Mouse (Mus musculus): ENCODE measurements around the gene Snx14. TPM values are rescaled to one million over a fixed set of nuclear protein-coding genes. Genes with fewer than 3 reads are reported as not detected.
"Not testable (repeated sequence)": the region's sequence is repeated elsewhere in the genome, so short reads cannot be mapped to it uniquely, and the experiment has no call there.

Gene Snx14
- 19.8 and 21.5 TPM in 2 replicates for polyA plus RNA-seq (2014; fragmentation: Nextera tagmentation; extraction: Ambion mirVana)

DNA sequence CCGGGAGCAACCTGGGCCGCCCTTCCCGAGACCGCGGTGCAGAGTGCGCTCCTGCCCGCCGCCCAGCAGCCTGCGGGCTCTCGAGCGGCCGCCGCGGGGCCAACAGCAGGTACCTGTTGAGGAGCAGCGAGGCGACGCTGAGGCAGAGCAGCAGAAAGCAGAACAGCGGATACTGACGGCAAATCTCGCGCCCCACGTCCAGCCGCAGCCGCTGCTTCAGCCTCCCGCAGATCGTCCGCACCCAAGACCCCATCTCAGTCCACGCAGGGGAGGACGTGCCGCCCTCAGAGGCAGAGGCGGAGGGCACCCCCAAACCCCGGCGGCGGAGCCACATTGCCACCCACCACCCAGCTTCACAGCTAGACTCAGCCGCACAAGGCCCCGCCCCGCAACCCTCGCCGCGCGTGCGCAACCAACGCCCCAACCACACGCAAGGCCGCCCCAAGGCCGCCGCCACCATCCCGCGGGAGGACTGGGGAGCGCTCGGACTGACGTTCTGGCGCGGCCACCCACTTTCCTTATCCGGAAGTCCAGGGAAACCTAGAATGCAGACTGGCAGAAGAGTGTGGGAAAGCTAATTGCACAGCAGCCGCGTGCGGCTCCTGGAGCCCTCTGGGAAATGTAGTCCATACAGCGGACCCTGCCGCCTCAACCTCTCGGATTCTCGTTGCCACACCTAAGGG is at the start of gene Snx14:
Gene Snx14 (minus strand): TSS at position 404 of the 683 bp plus-strand sequence.
- H3K4me2 ChIP-seq (ENCODE audit: low read depth, severe bottlenecking): peak within 1 kb of the TSS; percentile 89
- no peaks in the 10 kb centered on the region for H3K36me3 ChIP-seq (ENCODE audit: control insufficient read depth, insufficient read depth, low read length)
- H3K27ac ChIP-seq (replicated peaks; ENCODE audit: low read depth, low read length): peak within 1 kb of the TSS; percentile 53
- ATAC-seq (ENCODE audit: insufficient number of reproducible peaks, low FRiP score, low TSS enrichment, low read depth): peak; percentile 96
- peak; percentile 96 for DNase-seq (ENCODE audit: low spot score)
- under 1% methylated on average over 57 of the region's 62 CpGs for WGBS
- peak within 1 kb of the TSS; percentile 64 for H3K4me3 ChIP-seq (ENCODE audit: low read depth, low read length)
- H3K9ac ChIP-seq (ENCODE audit: low read length): peak within 1 kb of the TSS; percentile 74
- no peaks in the 10 kb centered on the region for H3K4me1 ChIP-seq (ENCODE audit: control insufficient read depth, insufficient read depth, low read length)
- no peaks in the 10 kb centered on the region for H3K9me3 ChIP-seq (ENCODE audit: control insufficient read depth, low read length)
- H3K27me3 ChIP-seq (ENCODE audit: control insufficient read depth, insufficient read depth, low read length): no peaks in the 10 kb centered on the region

DNA sequence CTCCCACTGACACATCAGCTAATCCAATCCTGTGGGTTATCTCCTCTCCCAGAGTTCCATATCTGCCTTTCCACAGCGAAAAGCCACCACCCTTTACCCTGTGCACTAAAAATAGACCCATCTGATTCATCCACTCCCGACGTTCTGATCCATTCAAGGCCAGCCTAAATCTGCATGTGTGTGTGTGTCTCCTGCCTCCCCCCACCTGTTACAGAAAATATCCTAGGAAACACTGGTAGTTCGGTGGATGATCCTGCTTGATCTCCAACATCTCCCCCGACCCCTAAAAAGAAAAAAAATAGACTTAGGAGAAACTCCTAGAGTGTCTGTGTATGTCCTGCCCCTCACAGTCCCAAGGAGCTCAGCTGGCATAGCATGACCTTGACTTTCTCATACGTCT is 45.8 kb upstream of the Snx14 start:
- Histone ChIP-seq H3K9me3 (ENCODE audit: control insufficient read depth, low read length) (no peaks in the 10 kb centered on the region), H3K27ac (replicated peaks; ENCODE audit: low read depth, low read length) (no peak overlapping the region), H3K4me1 (ENCODE audit: control insufficient read depth, insufficient read depth, low read length) (peaks cover 5% of the 10 kb centered on the region), H3K27me3 (ENCODE audit: control insufficient read depth, insufficient read depth, low read length) (no peaks in the 10 kb centered on the region), H3K4me2 (ENCODE audit: low read depth, severe bottlenecking) (no peak overlapping the region), H3K9ac (ENCODE audit: low read length) (no peak overlapping the region), H3K36me3 (ENCODE audit: control insufficient read depth, insufficient read depth, low read length) (no peaks in the 10 kb centered on the region), H3K4me3 (ENCODE audit: low read depth, low read length) (no peak overlapping the region)
- no peak for DNase-seq (ENCODE audit: low spot score)
- 67% methylated on average over 6 of the region's 6 CpGs for WGBS
- ATAC-seq (ENCODE audit: insufficient number of reproducible peaks, low FRiP score, low TSS enrichment, low read depth): no peak

DNA sequence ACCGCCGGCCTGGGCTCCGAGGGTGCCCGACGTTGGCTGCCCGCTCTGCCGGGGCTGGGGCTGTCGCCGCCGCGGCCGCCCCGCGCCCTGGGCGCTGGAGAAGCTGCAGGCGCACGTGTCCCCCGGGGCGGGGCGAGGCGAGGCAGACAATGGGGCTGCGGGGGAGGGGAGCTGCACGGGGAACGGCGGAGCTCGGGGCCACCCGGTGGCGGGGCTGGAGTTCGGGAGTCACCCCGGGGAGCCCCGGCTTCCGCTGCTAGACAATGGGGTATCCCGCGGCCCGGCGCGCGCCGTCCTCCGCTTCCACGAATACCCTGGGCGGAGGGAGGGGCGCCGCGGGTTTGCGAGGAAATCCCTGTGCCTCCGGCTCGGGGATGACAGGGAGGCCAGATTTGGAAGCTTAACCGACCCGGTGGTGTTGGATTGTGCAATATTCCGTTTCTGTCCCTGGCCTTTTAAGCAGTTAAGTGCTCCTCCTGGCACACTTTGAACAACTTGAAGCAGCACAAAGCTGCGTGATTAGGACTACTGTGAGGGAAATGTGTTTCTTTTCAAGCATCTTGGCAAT is 44.2 kb upstream of the Snx14 start:
- DNase-seq (ENCODE audit: low spot score) (no peak), ATAC-seq (ENCODE audit: insufficient number of reproducible peaks, low FRiP score, low TSS enrichment, low read depth) (no peak)
- Histone ChIP-seq H3K4me3 (ENCODE audit: low read depth, low read length) (peak overlapping the region; percentile 68), H3K36me3 (ENCODE audit: control insufficient read depth, insufficient read depth, low read length) (no peaks in the 10 kb centered on the region), H3K27me3 (ENCODE audit: control insufficient read depth, insufficient read depth, low read length) (no peaks in the 10 kb centered on the region), H3K9me3 (ENCODE audit: control insufficient read depth, low read length) (no peaks in the 10 kb centered on the region), H3K4me2 (ENCODE audit: low read depth, severe bottlenecking) (peak overlapping the region; percentile 41), H3K4me1 (ENCODE audit: control insufficient read depth, insufficient read depth, low read length) (peaks cover 5% of the 10 kb centered on the region), H3K9ac (ENCODE audit: low read length) (peak overlapping the region; percentile 96), H3K27ac (replicated peaks; ENCODE audit: low read depth, low read length) (peak overlapping the region; percentile 97)
- under 1% methylated on average over 42 of the region's 52 CpGs for WGBS

DNA sequence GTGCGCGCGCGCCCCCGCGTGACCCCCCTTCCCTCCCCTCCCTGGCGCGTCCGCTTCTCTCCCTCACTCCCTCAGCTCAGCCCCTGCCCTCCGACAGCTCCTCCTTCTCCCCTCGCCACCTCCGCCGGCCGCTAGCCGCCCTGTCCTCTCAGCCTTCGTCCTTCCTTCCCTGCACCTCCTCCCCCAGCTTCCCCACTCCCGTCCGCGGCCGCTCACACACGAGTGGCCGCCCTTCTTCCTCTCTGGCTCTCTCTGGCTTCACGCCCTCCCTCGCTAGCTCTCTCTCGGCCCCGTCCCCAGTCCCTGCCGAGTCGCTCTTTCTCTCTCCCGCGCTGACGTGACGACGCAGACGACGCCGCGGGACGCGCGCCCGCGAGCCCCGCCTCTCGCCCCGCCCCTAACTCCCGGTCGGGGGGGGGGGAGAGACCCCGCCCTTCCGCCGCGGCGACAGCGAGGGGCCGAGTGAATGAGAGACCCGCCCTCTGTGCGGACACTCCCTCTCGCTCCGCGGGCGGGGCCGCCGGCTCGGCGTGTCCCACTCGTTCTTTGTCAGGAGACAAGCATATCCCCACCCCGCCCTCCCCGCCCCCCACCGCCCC is 43.6 kb upstream of the Snx14 start, which contains the start of gene Syncrip:
Gene Syncrip (minus strand): TSS at position 345 of the 599 bp plus-strand sequence.
- ATAC-seq (ENCODE audit: insufficient number of reproducible peaks, low FRiP score, low TSS enrichment, low read depth) (peak; percentile 97), DNase-seq (ENCODE audit: low spot score) (peak; percentile 98)
- Histone ChIP-seq H3K4me2 (ENCODE audit: low read depth, severe bottlenecking) (peak within 1 kb of the TSS; percentile 65), H3K9ac (ENCODE audit: low read length) (peak within 1 kb of the TSS; percentile 99), H3K4me3 (ENCODE audit: low read depth, low read length) (peak within 1 kb of the TSS; percentile 99), H3K27ac (replicated peaks; ENCODE audit: low read depth, low read length) (peak within 1 kb of the TSS; percentile 97)
- not testable (repeated sequence) for H3K36me3 ChIP-seq (ENCODE audit: control insufficient read depth, insufficient read depth, low read length); H3K9me3 ChIP-seq (ENCODE audit: control insufficient read depth, low read length); H3K4me1 ChIP-seq (ENCODE audit: control insufficient read depth, insufficient read depth, low read length); H3K27me3 ChIP-seq (ENCODE audit: control insufficient read depth, insufficient read depth, low read length)
- under 1% methylated on average over 36 of the region's 68 CpGs for WGBS

DNA sequence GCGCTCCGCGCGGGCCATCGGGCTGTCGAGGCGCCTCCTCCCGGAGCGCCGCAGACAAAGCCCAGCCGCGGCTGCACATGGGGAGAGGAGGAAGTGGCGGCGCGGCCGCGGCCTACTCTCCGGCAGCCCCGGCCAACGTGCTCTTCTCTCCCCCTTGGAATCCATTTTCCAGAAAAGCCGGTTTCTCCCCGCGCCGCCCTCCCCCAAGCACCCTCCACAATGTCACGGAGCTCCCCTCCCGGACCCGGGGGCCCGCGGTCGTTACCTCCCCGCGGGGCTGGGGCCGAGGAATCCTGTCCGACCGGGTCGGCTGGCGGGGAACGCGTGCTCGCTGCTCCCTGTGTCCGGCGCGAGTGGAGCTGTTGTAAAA is 43.0 kb upstream of the Snx14 start:
- peak; percentile 69 for DNase-seq (ENCODE audit: low spot score)
- ATAC-seq (ENCODE audit: insufficient number of reproducible peaks, low FRiP score, low TSS enrichment, low read depth): no peak
- H3K27ac ChIP-seq (replicated peaks; ENCODE audit: low read depth, low read length): peak overlapping the region; percentile 96
- peaks cover 5% of the 10 kb centered on the region for H3K36me3 ChIP-seq (ENCODE audit: control insufficient read depth, insufficient read depth, low read length)
- H3K4me2 ChIP-seq (ENCODE audit: low read depth, severe bottlenecking): peak overlapping the region; percentile 65
- H3K4me1 ChIP-seq (ENCODE audit: control insufficient read depth, insufficient read depth, low read length): peaks cover 5% of the 10 kb centered on the region
- H3K9ac ChIP-seq (ENCODE audit: low read length): peak overlapping the region; percentile 99
- no peaks in the 10 kb centered on the region for H3K27me3 ChIP-seq (ENCODE audit: control insufficient read depth, insufficient read depth, low read length)
- 0% methylated on average over 24 of the region's 43 CpGs for WGBS
- peak overlapping the region; percentile 99 for H3K4me3 ChIP-seq (ENCODE audit: low read depth, low read length)
- H3K9me3 ChIP-seq (ENCODE audit: control insufficient read depth, low read length): no peaks in the 10 kb centered on the region

DNA sequence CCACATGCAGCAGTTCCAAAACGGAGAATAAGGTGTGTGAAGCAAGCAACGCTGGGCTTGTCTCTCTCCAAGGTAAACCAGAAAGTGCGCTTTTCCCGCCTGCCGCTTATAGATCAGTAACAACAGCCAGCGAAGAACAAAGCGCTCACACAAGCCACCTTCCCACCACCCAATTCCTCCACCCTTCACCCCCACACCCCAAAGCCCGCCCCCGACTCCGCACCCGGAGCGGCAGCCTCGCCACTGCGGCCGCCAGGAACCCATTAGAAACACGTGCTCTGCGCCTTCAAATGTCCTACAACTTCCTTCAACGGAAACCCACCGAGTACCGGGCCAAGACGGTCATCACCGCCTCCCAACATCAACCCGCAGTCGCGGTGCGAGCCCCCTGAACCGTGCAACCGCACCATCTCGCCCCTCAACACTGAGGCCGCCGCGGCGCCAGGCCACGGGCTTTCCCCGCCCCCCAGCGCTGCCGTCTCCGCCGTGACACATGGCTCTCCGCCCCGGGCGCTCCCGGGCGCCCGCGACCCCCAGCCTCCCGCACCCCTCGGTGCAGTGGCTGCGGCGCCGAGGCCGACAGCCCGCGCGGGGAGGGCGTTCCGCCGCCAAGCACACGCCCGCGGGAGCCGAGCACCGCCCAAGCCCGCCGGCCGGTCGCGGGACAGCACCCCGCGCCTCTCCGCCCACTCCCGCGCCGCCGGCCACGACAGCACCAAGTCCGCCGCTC is 42.5 kb upstream of the Snx14 start:
- H3K27ac ChIP-seq (replicated peaks; ENCODE audit: low read depth, low read length): peak overlapping the region; percentile 96

DNA sequence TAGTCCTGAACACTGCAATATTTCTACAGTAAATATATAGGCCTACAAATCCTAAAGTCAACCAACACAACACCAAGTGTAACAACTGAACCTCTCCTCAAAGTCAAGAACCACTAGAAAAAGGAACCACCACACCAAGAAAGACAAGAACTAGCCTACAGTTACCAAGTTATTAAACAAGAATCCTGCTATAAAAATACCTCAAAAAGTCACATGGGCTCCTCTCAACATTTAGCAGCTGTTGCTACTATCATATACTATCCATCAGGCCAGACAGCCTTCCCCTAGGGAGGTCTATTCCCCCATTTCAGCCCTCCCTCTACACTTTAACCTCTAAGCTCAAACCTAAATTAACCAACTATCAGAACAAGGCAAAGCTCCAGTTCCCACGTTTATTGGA is 41.4 kb upstream of the Snx14 start:
- H3K36me3 ChIP-seq (ENCODE audit: control insufficient read depth, insufficient read depth, low read length): peaks cover 5% of the 10 kb centered on the region

More for the DNA sequence above, 42.5 kb upstream of the Snx14 start:
- Histone ChIP-seq H3K4me1 (ENCODE audit: control insufficient read depth, insufficient read depth, low read length) (peaks cover 5% of the 10 kb centered on the region), H3K4me3 (ENCODE audit: low read depth, low read length) (peak overlapping the region; percentile 99), H3K9ac (ENCODE audit: low read length) (peak overlapping the region; percentile 99), H3K4me2 (ENCODE audit: low read depth, severe bottlenecking) (peak overlapping the region; percentile 65), H3K9me3 (ENCODE audit: control insufficient read depth, low read length) (no peaks in the 10 kb centered on the region), H3K36me3 (ENCODE audit: control insufficient read depth, insufficient read depth, low read length) (peaks cover 5% of the 10 kb centered on the region), H3K27me3 (ENCODE audit: control insufficient read depth, insufficient read depth, low read length) (no peaks in the 10 kb centered on the region)
- peak; percentile 0; the same call in 1 of the 2 replicates for ATAC-seq (ENCODE audit: insufficient number of reproducible peaks, low FRiP score, low TSS enrichment, low read depth)
- under 1% methylated on average over 62 of the region's 78 CpGs for WGBS
- DNase-seq (ENCODE audit: low spot score): peak; percentile 57

DNA sequence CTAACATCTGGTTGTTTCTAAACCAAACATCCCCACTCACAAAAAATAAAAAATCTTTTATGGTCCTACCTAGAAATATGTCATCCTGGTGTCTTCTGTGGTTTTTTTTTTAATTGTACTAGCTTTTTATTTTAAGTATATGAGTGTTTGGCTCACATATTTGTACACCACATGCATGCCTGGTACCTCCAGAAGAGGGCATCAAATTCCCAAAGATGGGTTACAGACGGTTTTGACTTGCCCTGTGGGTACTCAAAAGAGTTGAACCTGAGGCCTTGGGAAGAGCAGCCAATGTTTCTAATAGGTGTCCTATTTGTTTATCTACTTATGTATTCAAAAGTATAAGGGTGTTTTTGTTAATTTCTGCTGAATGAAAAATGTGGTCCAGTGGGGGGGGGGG is 37.4 kb upstream of the Snx14 start:
- no peaks in the 10 kb centered on the region for H3K27me3 ChIP-seq (ENCODE audit: control insufficient read depth, insufficient read depth, low read length)
- 69% methylated on average over 1 of the region's 1 CpGs for WGBS
- H3K27ac ChIP-seq (replicated peaks; ENCODE audit: low read depth, low read length): no peak overlapping the region

More for the DNA sequence above, 41.4 kb upstream of the Snx14 start:
- no peaks in the 10 kb centered on the region for H3K9me3 ChIP-seq (ENCODE audit: control insufficient read depth, low read length)
- 23% methylated on average over 1 of the region's 1 CpGs for WGBS
- no peaks in the 10 kb centered on the region for H3K27me3 ChIP-seq (ENCODE audit: control insufficient read depth, insufficient read depth, low read length)
- peaks cover 5% of the 10 kb centered on the region for H3K4me1 ChIP-seq (ENCODE audit: control insufficient read depth, insufficient read depth, low read length)
- DNase-seq (ENCODE audit: low spot score): no peak
- peak overlapping the region; percentile 99 for H3K4me3 ChIP-seq (ENCODE audit: low read depth, low read length)
- H3K4me2 ChIP-seq (ENCODE audit: low read depth, severe bottlenecking): peak overlapping the region; percentile 65
- H3K27ac ChIP-seq (replicated peaks; ENCODE audit: low read depth, low read length): no peak overlapping the region
- no peak for ATAC-seq (ENCODE audit: insufficient number of reproducible peaks, low FRiP score, low TSS enrichment, low read depth)
- H3K9ac ChIP-seq (ENCODE audit: low read length): no peak overlapping the region

More for the DNA sequence above, 37.4 kb upstream of the Snx14 start:
- ATAC-seq (ENCODE audit: insufficient number of reproducible peaks, low FRiP score, low TSS enrichment, low read depth) (no peak), DNase-seq (ENCODE audit: low spot score) (no peak)
- H3K4me3 ChIP-seq (ENCODE audit: low read depth, low read length): no peak overlapping the region
- no peak overlapping the region for H3K9ac ChIP-seq (ENCODE audit: low read length)
- H3K4me2 ChIP-seq (ENCODE audit: low read depth, severe bottlenecking): no peak overlapping the region
- H3K9me3 ChIP-seq (ENCODE audit: control insufficient read depth, low read length): no peaks in the 10 kb centered on the region
- H3K36me3 ChIP-seq (ENCODE audit: control insufficient read depth, insufficient read depth, low read length): peaks cover 14% of the 10 kb centered on the region
- peaks cover 5% of the 10 kb centered on the region for H3K4me1 ChIP-seq (ENCODE audit: control insufficient read depth, insufficient read depth, low read length)
